Mouse (Mus musculus) limb, embryonic 12.5 days (tissue): ENCODE data around the gene Trmt5. TPM values are rescaled to one million over a fixed set of nuclear protein-coding genes. Genes with fewer than 3 reads are reported as not detected.

Source experiments
- ATAC-seq: fragments of 200-750 bp; cut with Nextera tagmentation; 2 replicates; pipeline ENCODE4 v1.8.0; 2017; ENCODE audit warnings: low read depth, moderate TSS enrichment; ENCODE audit not compliant: insufficient number of reproducible peaks, insufficient read depth, low FRiP score, low TSS enrichment
- H3K27ac ChIP-seq: fragments of 300-500 bp; sonication (generic); 2 replicates; pipeline ENCODE4 v1.5.1; 2016; ENCODE audit warnings: mild to moderate bottlenecking, moderate library complexity
- H3K27me3 ChIP-seq: fragments of 300-500 bp; sonication (generic); 2 replicates; pipeline ENCODE4 v1.6.1; 2016; ENCODE audit warnings: mild to moderate bottlenecking, moderate library complexity
- H3K36me3 ChIP-seq: fragments of 300-500 bp; sonication (generic); 2 replicates; pipeline ENCODE4 v1.6.1; 2016; ENCODE audit warnings: mild to moderate bottlenecking, moderate library complexity
- H3K4me1 ChIP-seq: fragments of 300-500 bp; sonication (generic); replicated peaks from 2 replicates; pipeline ENCODE4 v1.6.1; 2016
- H3K4me2 ChIP-seq: fragments of 300-500 bp; sonication (generic); 2 replicates; pipeline ENCODE4 v1.6.1; 2016; ENCODE audit warnings: mild to moderate bottlenecking, moderate library complexity
- H3K4me3 ChIP-seq: fragments of 300-500 bp; sonication (generic); replicated peaks from 2 replicates; pipeline ENCODE4 v1.5.1; 2016; ENCODE audit warnings: mild to moderate bottlenecking
- H3K9ac ChIP-seq: fragments of 300-500 bp; sonication (generic); replicated peaks from 2 replicates; pipeline ENCODE4 v1.6.1; 2016; ENCODE audit warnings: mild to moderate bottlenecking, moderate library complexity
- H3K9me3 ChIP-seq: fragments of 300-500 bp; sonication (generic); 2 replicates; pipeline ENCODE4 v1.6.1; 2016; ENCODE audit warnings: mild to moderate bottlenecking, moderate library complexity
- WGBS: fragments of 180-500 bp; shearing (Covaris S2); methylation state at CpG from one replicate; pipeline ENCODE4 v1.1.7; 2016; 5-methylcytosine and 5-hydroxymethylcytosine counted together
- polyA plus RNA-seq: library from polyadenylated mRNA; unstranded; fragments of >200 nt; fragmentation: Nextera tagmentation; extraction: Ambion mirVana; gene quantifications from 2 replicates; pipeline ENCODE4 v1.2.1, GENCODE M21; 2016

Trmt5 gene
- polyA plus RNA-seq, 1 experiment from 2014 or later = 23.7 TPM

DNA sequence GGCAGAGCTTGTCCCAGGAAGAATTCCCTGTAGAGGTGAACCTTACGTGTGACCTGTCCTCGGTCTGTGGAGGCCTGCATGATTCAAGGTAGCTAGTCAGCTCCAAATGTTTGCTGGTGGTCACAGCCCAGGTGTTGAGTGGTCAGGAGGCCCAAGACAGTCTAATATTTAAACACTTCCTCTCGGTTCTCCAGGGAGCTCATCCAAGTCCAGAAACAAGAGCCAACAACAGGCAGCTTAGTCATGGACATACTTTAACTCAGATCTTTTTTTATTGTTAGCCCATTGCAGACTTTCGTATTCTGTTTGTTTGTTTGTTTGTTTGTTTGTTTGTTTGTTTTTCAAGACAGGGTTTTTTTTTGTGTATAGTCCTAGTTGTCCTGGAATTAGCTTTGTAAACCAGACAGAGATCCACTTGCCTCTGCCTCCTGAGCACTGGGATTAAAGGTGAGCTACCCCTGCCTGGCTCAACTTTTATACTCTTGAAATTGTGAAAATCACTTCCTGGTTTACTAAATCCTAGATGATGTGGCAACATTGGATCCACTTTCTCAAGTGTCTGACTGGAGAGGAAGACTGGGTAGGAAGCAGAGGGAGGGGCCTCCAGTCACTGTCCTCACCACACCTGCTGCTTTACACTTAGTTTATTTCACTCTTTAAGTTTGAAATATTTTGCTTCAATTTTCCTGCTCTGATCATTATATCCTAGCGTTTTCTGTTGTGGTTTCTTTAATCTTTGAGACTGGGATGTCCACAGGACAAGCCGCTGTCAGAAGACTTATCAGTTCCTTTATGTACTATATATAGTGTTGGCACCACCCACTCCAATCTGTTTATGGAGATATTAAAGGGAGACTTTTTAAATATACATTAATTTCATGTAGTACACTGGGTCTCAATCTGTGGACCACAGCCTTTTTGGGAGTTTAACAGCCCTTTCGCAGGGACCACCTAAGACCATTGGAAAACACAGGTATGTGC lies 31.5 kb upstream of the Trmt5 start:
- 89% methylated on average over 7 of the region's 7 CpGs for WGBS
- H3K9me3 ChIP-seq = no peaks in the 10 kb centered on the region

DNA sequence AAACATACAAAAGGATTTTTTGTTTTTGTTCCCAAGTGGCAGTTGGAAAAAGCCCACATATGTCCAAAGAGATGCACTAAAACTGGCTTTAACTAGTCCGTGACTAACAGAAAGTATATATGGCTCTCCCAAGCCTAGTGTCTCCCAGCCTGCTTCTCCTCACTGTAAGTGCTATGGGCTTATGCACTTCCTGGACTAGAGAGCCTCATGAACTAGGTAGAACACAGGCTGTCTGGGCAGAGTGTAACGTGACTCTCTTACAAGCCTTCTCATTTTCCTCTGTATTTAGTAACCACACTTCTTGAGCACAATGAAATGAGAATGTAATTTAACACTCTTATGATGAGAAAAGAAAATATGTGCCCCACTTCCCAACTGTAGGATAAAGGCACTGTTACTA lies 22.2 kb upstream of the Trmt5 start:
- Histone ChIP-seq H3K9ac (no peak overlapping the region), H3K9me3 (no peaks in the 10 kb centered on the region), H3K4me2 (no peak overlapping the region), H3K27me3 (no peaks in the 10 kb centered on the region), H3K4me3 (no peak overlapping the region), H3K27ac (no peak overlapping the region), H3K36me3 (no peaks in the 10 kb centered on the region; the same call in 1 of the 2 replicates), H3K4me1 (no peaks in the 10 kb centered on the region; the same call in 1 of the 2 replicates)
- 70% methylated on average over 2 of the region's 2 CpGs for WGBS
- no peak for ATAC-seq

More for the DNA sequence above, 31.5 kb upstream of the Trmt5 start:
- H3K27me3 ChIP-seq = no peaks in the 10 kb centered on the region
- no peak overlapping the region for H3K4me2 ChIP-seq
- H3K4me3 ChIP-seq = no peak overlapping the region
- no peak for ATAC-seq
- no peak overlapping the region for H3K27ac ChIP-seq
- no peak overlapping the region for H3K9ac ChIP-seq
- 0 out of 2 replicates have a peak, but pooled peaks cover 3% of the 10 kb centered on the region for H3K4me1 ChIP-seq
- H3K36me3 ChIP-seq = peaks cover 9% of the 10 kb centered on the region

DNA sequence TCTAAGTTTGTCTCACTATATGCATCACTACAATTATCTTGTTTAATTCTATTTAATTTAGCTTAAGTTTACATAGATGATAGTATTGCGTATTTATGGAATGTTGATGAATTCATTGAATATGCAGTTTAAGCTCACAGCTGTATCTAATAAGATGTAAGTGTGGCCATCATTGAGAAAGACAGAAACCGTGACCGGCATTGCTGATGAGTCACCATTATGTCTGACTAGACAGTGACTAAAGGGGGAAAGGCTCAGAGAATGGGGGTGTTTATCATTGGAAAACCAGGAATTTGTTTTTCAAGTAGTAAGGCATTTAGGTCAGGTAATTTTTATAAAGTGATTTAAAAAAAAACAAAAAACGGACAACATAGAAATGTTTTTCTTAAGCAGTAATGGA lies 21.2 kb upstream of the Trmt5 start:
- Histone ChIP-seq H3K27ac (no peak overlapping the region), H3K4me3 (no peak overlapping the region), H3K9ac (no peak overlapping the region), H3K4me2 (no peak overlapping the region), H3K9me3 (no peaks in the 10 kb centered on the region), H3K4me1 (no peaks in the 10 kb centered on the region; the same call in 1 of the 2 replicates), H3K36me3 (no peaks in the 10 kb centered on the region; the same call in 1 of the 2 replicates), H3K27me3 (no peaks in the 10 kb centered on the region)
- no peak for ATAC-seq
- 92% methylated on average over 4 of the region's 4 CpGs for WGBS

DNA sequence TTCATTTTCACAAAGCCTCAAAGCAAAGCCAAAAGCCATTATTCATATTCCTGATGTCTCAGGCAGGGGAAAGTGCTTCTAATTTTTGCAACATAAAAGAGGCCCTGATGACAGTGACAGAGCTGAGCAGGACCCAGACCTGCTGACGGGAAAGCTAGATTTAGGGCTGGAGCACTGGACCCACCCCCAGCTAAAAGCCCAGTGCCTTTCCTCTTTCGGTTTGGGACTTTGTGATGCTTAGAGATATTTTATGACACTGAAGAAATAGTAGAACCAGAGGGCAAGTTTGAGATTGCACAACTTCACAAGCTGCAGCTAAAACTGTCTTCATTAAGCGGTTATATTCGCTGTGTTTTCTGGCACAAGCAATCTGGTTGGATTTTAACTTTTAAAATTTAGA lies 18.1 kb upstream of the Trmt5 start:
- no peaks in the 10 kb centered on the region for H3K27me3 ChIP-seq
- H3K9ac ChIP-seq = no peak overlapping the region
- 79% methylated on average over 4 of the region's 4 CpGs for WGBS
- H3K36me3 ChIP-seq = peaks cover 11% of the 10 kb centered on the region
- no peak for ATAC-seq
- H3K4me3 ChIP-seq = no peak overlapping the region
- H3K27ac ChIP-seq = no peak overlapping the region
- H3K9me3 ChIP-seq = no peaks in the 10 kb centered on the region
- H3K4me1 ChIP-seq = no peaks in the 10 kb centered on the region; the same call in 1 of the 2 replicates
- no peak overlapping the region for H3K4me2 ChIP-seq

DNA sequence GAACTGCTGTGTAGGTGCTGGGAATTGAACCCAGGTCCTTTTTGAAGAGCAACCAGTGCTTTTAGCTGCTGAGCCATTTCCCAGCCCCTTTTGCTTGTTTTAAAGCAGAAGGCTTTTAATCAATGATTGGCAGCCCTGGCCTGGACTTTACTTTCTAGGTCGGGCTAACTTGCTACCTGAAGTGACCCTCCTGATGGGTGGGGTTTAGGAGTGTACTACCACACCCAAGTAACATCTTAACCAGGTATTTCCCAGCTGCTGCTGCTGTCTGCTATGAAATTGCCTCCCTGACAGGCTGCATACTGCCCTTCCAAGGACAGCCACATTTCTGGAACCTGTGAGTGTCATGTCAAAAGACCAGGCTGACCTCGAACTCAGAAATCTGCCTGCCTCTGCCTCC lies 14.0 kb upstream of the Trmt5 start:
- Histone ChIP-seq H3K4me2 (no peak overlapping the region), H3K27me3 (no peaks in the 10 kb centered on the region), H3K4me3 (no peak overlapping the region), H3K36me3 (peaks cover 18% of the 10 kb centered on the region), H3K9ac (no peak overlapping the region), H3K4me1 (peaks cover 10% of the 10 kb centered on the region), H3K27ac (no peak overlapping the region), H3K9me3 (no peaks in the 10 kb centered on the region)
- no peak for ATAC-seq
- 87% methylated on average over 2 of the region's 2 CpGs for WGBS

DNA sequence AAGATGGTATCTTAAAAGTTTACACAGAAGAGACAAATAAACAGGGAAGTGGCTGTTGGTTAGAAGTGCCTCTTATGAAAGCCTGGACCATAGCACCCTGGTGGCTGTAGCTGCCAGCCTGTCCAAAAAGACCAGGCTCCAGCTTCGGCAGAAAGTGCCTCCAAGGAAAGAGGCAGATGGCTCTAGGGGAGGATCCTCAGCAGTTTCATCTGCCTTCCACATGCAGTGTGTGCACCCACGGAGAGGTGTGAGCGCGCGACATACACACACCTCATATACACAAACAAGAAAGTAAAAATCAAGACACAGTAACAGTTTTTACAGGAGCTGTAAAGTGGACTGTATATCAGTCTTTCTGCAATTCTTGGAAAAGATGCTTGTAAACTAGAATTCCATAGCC lies 12.1 kb upstream of the Trmt5 start:
- WGBS = 94% methylated on average over 5 of the region's 5 CpGs
- H3K9ac ChIP-seq = no peak overlapping the region
- H3K4me1 ChIP-seq = peaks cover 15% of the 10 kb centered on the region
- peaks cover 27% of the 10 kb centered on the region for H3K36me3 ChIP-seq
- no peak overlapping the region for H3K4me2 ChIP-seq
- no peak overlapping the region for H3K4me3 ChIP-seq
- H3K27me3 ChIP-seq = no peaks in the 10 kb centered on the region
- H3K9me3 ChIP-seq = no peaks in the 10 kb centered on the region
- no peak for ATAC-seq
- no peak overlapping the region for H3K27ac ChIP-seq

DNA sequence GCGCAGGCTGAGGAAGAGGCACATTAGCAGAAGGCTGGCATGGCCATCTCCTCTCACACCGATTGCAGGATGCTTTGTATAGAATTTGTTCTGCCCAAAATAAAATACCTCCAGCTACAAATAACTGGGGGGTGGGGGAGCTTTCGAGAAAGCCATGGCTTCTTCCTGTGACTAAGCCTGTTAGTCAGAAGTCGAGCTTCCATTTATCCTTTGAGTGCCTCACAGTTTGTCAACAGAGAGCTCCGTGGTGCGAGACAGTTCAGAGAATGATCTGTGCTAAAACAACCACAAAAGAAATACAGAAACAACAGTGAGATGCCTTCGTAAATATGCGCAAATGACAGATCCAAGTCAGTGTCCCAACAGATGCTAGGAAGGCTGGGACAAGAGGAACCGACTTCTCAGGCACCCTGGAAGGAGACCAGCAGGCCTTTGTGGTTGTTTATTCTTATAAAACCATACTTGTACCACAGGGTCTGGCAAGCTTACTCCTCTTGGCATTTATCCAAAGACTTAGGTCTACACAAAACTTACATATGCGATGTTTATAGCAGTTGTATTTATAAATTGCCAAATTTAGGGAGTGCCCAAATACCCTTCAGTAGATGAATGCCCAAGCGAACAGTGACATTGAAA lies 9.1 kb upstream of the Trmt5 start:
- Histone ChIP-seq H3K36me3 (peaks cover 38% of the 10 kb centered on the region), H3K9me3 (no peaks in the 10 kb centered on the region), H3K27me3 (no peaks in the 10 kb centered on the region), H3K9ac (no peak overlapping the region), H3K27ac (peak overlapping the region; percentile 31; the same call in 1 of the 2 replicates), H3K4me2 (no peak overlapping the region), H3K4me3 (no peak overlapping the region), H3K4me1 (peaks cover 15% of the 10 kb centered on the region)
- no peak for ATAC-seq
- 83% methylated on average over 11 of the region's 11 CpGs for WGBS

DNA sequence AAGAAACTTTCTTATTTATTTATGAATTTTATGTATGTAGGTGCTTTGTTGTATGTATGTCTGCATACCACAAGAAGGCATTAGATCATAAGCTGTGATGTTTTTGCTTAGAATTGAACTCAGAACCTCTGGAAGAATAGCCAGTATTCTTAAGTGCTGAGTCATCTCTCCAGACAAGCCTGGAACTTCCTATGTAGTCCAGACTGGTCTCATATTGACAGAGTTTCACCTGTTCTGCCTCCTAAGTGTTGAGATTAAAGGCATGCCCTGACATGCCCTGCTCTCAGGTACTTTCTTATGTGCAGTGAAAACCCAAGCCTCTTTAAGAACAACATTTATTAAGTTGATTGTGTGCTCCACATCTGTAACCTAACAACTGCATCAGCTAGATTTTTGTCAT lies 8.4 kb upstream of the Trmt5 start:
- no peak overlapping the region for H3K4me2 ChIP-seq
- H3K9me3 ChIP-seq = no peaks in the 10 kb centered on the region
- H3K36me3 ChIP-seq = peaks cover 30% of the 10 kb centered on the region
- no peak for ATAC-seq
- no peaks in the 10 kb centered on the region for H3K27me3 ChIP-seq
- 0 out of 2 replicates have a peak overlapping the region, but pooled peaks have one; percentile 31 for H3K27ac ChIP-seq
- no peak overlapping the region for H3K4me3 ChIP-seq
- H3K4me1 ChIP-seq = peaks cover 15% of the 10 kb centered on the region
- H3K9ac ChIP-seq = no peak overlapping the region

DNA sequence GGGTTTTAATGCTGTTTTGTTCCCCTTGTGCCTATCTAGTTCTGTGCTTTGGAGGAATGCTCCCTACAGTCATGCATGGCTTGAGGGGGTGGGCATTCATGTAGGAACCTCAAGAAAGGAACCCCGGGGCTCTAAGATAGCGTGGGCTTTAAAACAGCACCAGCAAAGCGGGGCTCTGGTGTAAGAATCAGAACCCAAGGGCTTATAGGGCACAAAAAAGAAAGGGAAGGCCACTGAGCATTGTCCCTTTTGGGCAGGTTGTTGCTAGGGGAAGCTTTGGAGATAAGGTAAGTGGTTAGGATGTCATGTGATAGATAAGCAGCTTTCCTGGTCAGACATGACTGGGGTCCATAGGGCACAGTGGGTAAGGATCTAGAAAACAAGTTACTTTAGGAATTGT lies 2.1 kb upstream of the Trmt5 start:
- H3K9ac ChIP-seq = no peak overlapping the region
- WGBS = 91% methylated on average over 3 of the region's 3 CpGs
- peaks cover 17% of the 10 kb centered on the region for H3K36me3 ChIP-seq

DNA sequence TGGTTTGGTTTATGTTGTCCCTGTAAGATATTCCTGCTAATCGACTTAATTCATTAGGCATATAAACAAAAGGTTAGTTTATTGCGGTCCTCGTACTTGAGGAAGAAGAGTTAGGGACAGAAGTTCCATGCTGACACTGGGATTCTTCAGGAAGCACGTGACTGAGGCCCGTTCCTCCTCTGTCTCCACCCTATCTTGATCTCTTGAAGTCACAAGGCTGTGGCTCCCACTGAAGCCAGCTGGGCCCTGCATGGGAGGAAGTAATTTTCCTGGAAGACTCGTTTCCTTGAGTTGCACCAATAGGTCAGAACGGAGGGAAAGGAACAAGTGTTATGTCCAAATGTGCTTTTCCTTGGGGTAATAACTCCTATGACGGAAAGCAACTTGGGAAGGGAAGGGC lies 1.1 kb upstream of the Trmt5 start:
- WGBS = 62% methylated on average over 8 of the region's 8 CpGs
- peak overlapping the region; percentile 69; the same call in 1 of the 2 replicates for H3K9ac ChIP-seq

More for the DNA sequence above, 2.1 kb upstream of the Trmt5 start:
- no peak overlapping the region for H3K27ac ChIP-seq
- ATAC-seq = no peak
- H3K4me2 ChIP-seq = no peak overlapping the region
- no peaks in the 10 kb centered on the region for H3K9me3 ChIP-seq
- peaks cover 29% of the 10 kb centered on the region for H3K4me1 ChIP-seq
- H3K4me3 ChIP-seq = no peak overlapping the region
- H3K27me3 ChIP-seq = no peaks in the 10 kb centered on the region

DNA sequence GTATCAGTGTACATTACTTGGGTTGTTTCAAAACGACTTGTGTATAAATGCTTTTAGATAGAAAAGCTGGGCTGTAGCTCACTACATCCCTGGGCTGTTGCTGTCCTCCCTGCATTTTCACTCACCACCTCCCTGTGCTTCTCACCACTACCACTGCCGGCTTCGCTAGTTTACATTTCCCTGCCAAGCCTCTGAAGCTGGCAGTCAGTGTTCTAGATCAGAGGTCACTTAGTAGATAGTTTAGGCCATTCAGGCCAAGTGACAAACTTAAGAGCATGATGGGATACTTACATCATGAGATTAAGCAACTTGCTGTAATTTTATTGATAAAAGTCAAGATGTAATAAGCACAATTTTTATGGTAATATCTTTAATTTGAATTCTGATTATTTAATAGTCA lies 11.6 kb downstream of the Trmt5 start:
- ATAC-seq = no peak
- H3K4me3 ChIP-seq = no peak overlapping the region
- peaks cover 52% of the 10 kb centered on the region for H3K36me3 ChIP-seq
- WGBS = 90% methylated on average over 3 of the region's 3 CpGs
- no peak overlapping the region for H3K27ac ChIP-seq
- peaks cover 14% of the 10 kb centered on the region; the same call in 1 of the 2 replicates for H3K9me3 ChIP-seq
- peaks cover 29% of the 10 kb centered on the region for H3K4me1 ChIP-seq
- H3K9ac ChIP-seq = no peak overlapping the region
- no peak overlapping the region for H3K4me2 ChIP-seq
- no peaks in the 10 kb centered on the region for H3K27me3 ChIP-seq

More for the DNA sequence above, 1.1 kb upstream of the Trmt5 start:
- Histone ChIP-seq H3K36me3 (peaks cover 15% of the 10 kb centered on the region), H3K4me3 (peak overlapping the region; percentile 68), H3K27me3 (no peaks in the 10 kb centered on the region), H3K27ac (no peak overlapping the region), H3K4me1 (peaks cover 29% of the 10 kb centered on the region), H3K9me3 (no peaks in the 10 kb centered on the region), H3K4me2 (peak overlapping the region; percentile 76)
- ATAC-seq = no peak
